Mouse (Mus musculus): ENCODE data around the gene Fggy. TPM values are rescaled to one million over a fixed set of nuclear protein-coding genes. Genes with fewer than 3 reads are reported as not detected.

Gene Fggy
- polyA plus RNA-seq (2017; shearing (Covaris generic)), result 7.8 TPM

DNA sequence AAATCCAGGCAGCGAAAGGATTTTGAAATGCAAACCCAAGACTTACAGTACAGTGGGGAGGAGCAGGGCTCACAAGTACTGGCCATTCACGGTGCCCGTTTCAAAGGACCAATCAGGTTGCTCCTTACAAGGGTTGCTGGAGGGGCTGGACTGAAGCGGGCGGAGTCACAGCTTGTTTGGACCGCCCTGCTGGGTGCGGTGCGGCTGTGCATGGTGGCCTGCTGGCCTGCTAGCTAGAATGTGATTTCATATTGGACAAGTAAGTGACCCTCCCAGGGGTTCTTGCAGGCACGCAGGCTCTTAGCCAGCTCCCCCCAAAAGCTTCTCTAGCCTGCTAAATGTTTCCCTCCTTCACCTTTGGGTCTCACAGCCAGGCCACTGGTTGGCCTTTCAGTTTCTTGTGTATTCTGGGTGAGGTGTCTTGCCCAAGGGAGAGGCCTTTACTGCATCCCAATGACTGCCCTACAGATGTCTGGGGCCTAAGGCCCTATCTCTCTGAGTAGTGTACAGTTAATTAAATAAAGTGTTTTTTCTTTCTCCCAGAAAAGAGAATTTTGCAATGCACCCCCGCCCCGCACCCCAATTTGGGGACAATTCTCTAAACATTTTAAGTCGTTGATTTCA lies at the start of gene Fggy:
Fggy (plus strand) TSS at position 175 of the 624 bp plus-strand sequence.

GRCm38 (mm10) chr4:95966928-95967724 lies 409.8 kb downstream of the Fggy start, which contains the start of gene Hook1:
Hook1 (plus strand) TSS chr4:95967240.

